In genomic region chr9:59723096-59723657, GRCm38 (mm10) we compare ENCODE assay signal across 7 mouse cellular contexts. TPM values are rescaled to one million over a fixed set of nuclear protein-coding genes. Genes with fewer than 3 reads are reported as not detected.
DNase-seq lines count a peak whose midpoint lies in the region; ATAC-seq and TF ChIP-seq lines count a peak whose summit lies in the region.

No protein-coding gene starts in this region.

- intact Hi-C loops in left cerebral cortex, adult 2 months (cut with DNase I), result loop anchor here (1.0 to 10.0 kb wide), 4 partner anchors 26 to 514 kb away; no protein-coding TSS in a partner anchor

- H3K4me3 ChIP-seq in left cerebral cortex, adult 2 months, result peak overlapping the region; percentile 26

- ATAC-seq in common myeloid progenitor, adult 5-6 weeks (replicated peaks; ENCODE audit: low read depth, poor library complexity, severe bottlenecking), result peak; percentile 91
- ATAC-seq in megakaryocyte progenitor cell, adult 5-6 weeks (replicated peaks; ENCODE audit: poor library complexity), result peak; percentile 99

- peak; percentile 58 to 91 for DNase-seq in adrenal gland, adult (ENCODE audit: inconsistent age in 2 of 2, low spot score in 1 of 2)
- DNase-seq in gastrocnemius, adult 8-10 months (ENCODE audit: low spot score in 2 of 2), result peak; percentile 41 to 52
- peak; percentile 83 for DNase-seq in hindlimb bud, embryonic 11.5 days (ENCODE audit: extremely low spot score, low read depth, low spot score)
- DNase-seq in left cerebral cortex, adult 2 months (ENCODE audit: extremely low spot score in 1 of 2, low spot score in 2 of 2), result peak; percentile 58 to 61
- peak; percentile 39 to 59 for DNase-seq in right cerebral cortex, postnatal 36 days (ENCODE audit: low spot score in 2 of 2)

- TF ChIP-seq CTCF in left cerebral cortex, adult 2 months (IDR thresholded peaks at IDR 0.05), result peak; percentile 91

- peak overlapping the region; percentile 60 for H3K27ac ChIP-seq in left cerebral cortex, adult 2 months

RNA-seq across cellular contexts. Expression of gene Senp8, which starts 27.3 kb away (rescaled TPM):
- total RNA-seq in common myeloid progenitor, adult 5-6 weeks (2017), result 4.3 and 7.4 TPM in 2 replicates
- 10 to 100 TPM in 2 of 4 experiments, 1 to 10 TPM in 2; 9.6 to 15.8 (median 10.1) TPM for total RNA-seq in gastrocnemius, adult 8-10 months (2022)
- total RNA-seq in left cerebral cortex, adult 2 months (2021), result 1 to 10 TPM; 8.4 to 8.5 TPM
- 4.7 and 6.4 TPM in 2 replicates for total RNA-seq in megakaryocyte progenitor cell, adult 5-6 weeks (2015)
- total RNA-seq in megakaryocyte progenitor cell, adult 5-6 weeks (2017), result 8.1 and 8.8 TPM in 2 replicates

RNA-seq across cellular contexts. Expression of gene Myo9a, which starts 27.5 kb away (rescaled TPM):
- 19.3 and 45.7 TPM in 2 replicates for total RNA-seq in common myeloid progenitor, adult 5-6 weeks (2017)
- total RNA-seq in gastrocnemius, adult 8-10 months (2022), result 1 to 10 TPM; 7.1 to 8.6 (median 7.4) TPM
- total RNA-seq in left cerebral cortex, adult 2 months (2021), result 10 to 100 TPM; 82.8 to 86.2 TPM
- total RNA-seq in megakaryocyte progenitor cell, adult 5-6 weeks (2015), result 8.5 and 14.4 TPM in 2 replicates
- 8.3 and 20.4 TPM in 2 replicates for total RNA-seq in megakaryocyte progenitor cell, adult 5-6 weeks (2017)

RNA-seq across cellular contexts. Expression of gene Gramd2, which starts 43.2 kb away (rescaled TPM):
- not detected in 2 replicates for total RNA-seq in common myeloid progenitor, adult 5-6 weeks (2017)
- under 1 TPM in 2 of 4 experiments, not detected in 2; 0.27 to 0.36 TPM for total RNA-seq in gastrocnemius, adult 8-10 months (2022)
- 10 to 100 TPM in 1 of 2 experiments, 1 to 10 TPM in 1; 8.6 to 10.7 TPM for total RNA-seq in left cerebral cortex, adult 2 months (2021)
- total RNA-seq in megakaryocyte progenitor cell, adult 5-6 weeks (2015), result 0.02 TPM in 1 of 2 replicates, not detected in the other
- 0.14 TPM in 1 of 2 replicates, not detected in the other for total RNA-seq in megakaryocyte progenitor cell, adult 5-6 weeks (2017)

Comparison
In these comparisons a context has a peak if more than half of its experiments do, and no peak if none do; other contexts are left out.
1. Peak in every context shown above with its lines: DNase-seq, ATAC-seq, H3K4me3 ChIP-seq and H3K27ac ChIP-seq.